Comparison of ENCODE assay signal across 12 mouse cellular contexts in the genomic region with DNA sequence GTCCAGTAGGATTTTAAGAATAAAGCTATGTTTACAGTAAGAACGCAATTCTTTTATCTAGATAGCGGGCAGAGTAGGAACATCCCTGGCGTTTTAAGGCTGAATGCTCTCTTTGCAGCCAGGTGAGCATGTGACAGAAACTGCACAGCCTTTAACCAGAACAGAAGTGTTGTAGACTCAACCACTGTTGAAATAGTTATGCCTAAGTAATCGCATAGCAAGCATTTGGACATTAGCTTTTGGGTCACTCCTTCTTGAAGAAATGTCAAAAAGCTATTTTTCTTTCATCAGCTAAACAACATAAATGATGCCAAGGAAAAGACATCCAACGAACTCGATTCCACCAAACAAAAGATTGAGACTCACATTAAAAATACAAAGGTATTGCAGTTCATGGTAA.
DNase-seq lines count a peak whose midpoint lies in the region; ATAC-seq and TF ChIP-seq lines count a peak whose summit lies in the region.
"Had no signal": no experiment of that assay in that cellular context is flagged by ENCODE, and none has a peak within 500 bp of the region (broad histone marks: within the 10 kb centered on the region; RNA-seq: fewer than 3 reads in every experiment).

No protein-coding gene starts in this region.

- intact Hi-C loops in gastrocnemius, adult 2 months (cut with DNase I), result no loop called here

- no peak overlapping the region for H3K9ac ChIP-seq in intestine, embryonic 14.5 days (ENCODE audit: low read length)
- no peak overlapping the region for H3K9ac ChIP-seq in intestine, postnatal 0 days (ENCODE audit: low read depth, low read length)
- H3K9ac ChIP-seq in embryonic facial prominence, embryonic 14.5 days (ENCODE audit: low read depth, low read length), result peak overlapping the region; percentile 12; the same call in 1 of the 2 replicates
- H3K9ac ChIP-seq in hindbrain, embryonic 14.5 days, result peak overlapping the region; percentile 36
- 0 out of 2 replicates have a peak overlapping the region, but pooled peaks have one; percentile 18 for H3K9ac ChIP-seq in midbrain, embryonic 16.5 days (ENCODE audit: low read depth, low read length)
- H3K9ac ChIP-seq: embryonic facial prominence, embryonic 15.5 days; liver, embryonic 15.5 days had no signal

- no peaks in the 10 kb centered on the region for H3K36me3 ChIP-seq in intestine, embryonic 14.5 days (ENCODE audit: control insufficient read depth, insufficient read depth, low read length)
- no peaks in the 10 kb centered on the region for H3K36me3 ChIP-seq in intestine, postnatal 0 days (ENCODE audit: control insufficient read depth, insufficient read depth)
- no peaks in the 10 kb centered on the region for H3K36me3 ChIP-seq in embryonic facial prominence, embryonic 14.5 days (ENCODE audit: control insufficient read depth, insufficient read depth, low read length)
- no peaks in the 10 kb centered on the region for H3K36me3 ChIP-seq in hindbrain, embryonic 14.5 days (replicated peaks; ENCODE audit: control insufficient read depth, insufficient read depth)
- no peaks in the 10 kb centered on the region for H3K36me3 ChIP-seq in midbrain, embryonic 16.5 days (ENCODE audit: control insufficient read depth, insufficient read depth, low read length)
- H3K36me3 ChIP-seq: embryonic facial prominence, embryonic 15.5 days; liver, embryonic 15.5 days had no signal

- H3K4me2 ChIP-seq in intestine, embryonic 14.5 days (ENCODE audit: low read length), result peak overlapping the region; percentile 16; the same call in 1 of the 2 replicates
- H3K4me2 ChIP-seq in intestine, postnatal 0 days (replicated peaks; ENCODE audit: low read depth), result no peak overlapping the region
- H3K4me2 ChIP-seq in embryonic facial prominence, embryonic 14.5 days (ENCODE audit: low read depth, low read length), result peak overlapping the region; percentile 30
- H3K4me2 ChIP-seq in hindbrain, embryonic 14.5 days (replicated peaks), result peak overlapping the region; percentile 50
- H3K4me2 ChIP-seq in midbrain, embryonic 16.5 days (ENCODE audit: low read length), result peak overlapping the region; percentile 45
- H3K4me2 ChIP-seq: liver, embryonic 15.5 days had no signal

- no peaks in the 10 kb centered on the region for H3K4me1 ChIP-seq in intestine, embryonic 14.5 days (replicated peaks; ENCODE audit: control insufficient read depth, insufficient read depth, low read length)
- no peaks in the 10 kb centered on the region for H3K4me1 ChIP-seq in intestine, postnatal 0 days (replicated peaks; ENCODE audit: control insufficient read depth, insufficient read depth, low read length)
- peaks cover 9% of the 10 kb centered on the region for H3K4me1 ChIP-seq in embryonic facial prominence, embryonic 14.5 days (ENCODE audit: control insufficient read depth, insufficient read depth, low read length)
- peaks cover 18% of the 10 kb centered on the region; the same call in 1 of the 2 replicates for H3K4me1 ChIP-seq in hindbrain, embryonic 14.5 days (replicated peaks; ENCODE audit: control insufficient read depth, insufficient read depth, low read length)
- peaks cover 11% of the 10 kb centered on the region for H3K4me1 ChIP-seq in midbrain, embryonic 16.5 days (ENCODE audit: control insufficient read depth, insufficient read depth, low read length)
- H3K4me1 ChIP-seq: liver, embryonic 15.5 days had no signal

- no peak for TF ChIP-seq CTCF in intestine, postnatal 0 days (IDR thresholded peaks at IDR 0.05; ENCODE audit: low read depth)
- no peak for TF ChIP-seq CTCF in gastrocnemius, adult 2 months (IDR thresholded peaks at IDR 0.05)

- 43% methylated on average over 6 of the region's 6 CpGs for WGBS in intestine, embryonic 14.5 days
- WGBS in intestine, postnatal 0 days, result 54% methylated on average over 6 of the region's 6 CpGs
- WGBS in embryonic facial prominence, embryonic 14.5 days, result 57% methylated on average over 6 of the region's 6 CpGs
- WGBS in hindbrain, embryonic 14.5 days, result 25% methylated on average over 6 of the region's 6 CpGs
- 29% methylated on average over 6 of the region's 6 CpGs for WGBS in midbrain, embryonic 16.5 days

- no peak overlapping the region; the same call in 1 of the 2 replicates for H3K27ac ChIP-seq in intestine, embryonic 14.5 days (ENCODE audit: low read depth)
- no peak overlapping the region for H3K27ac ChIP-seq in intestine, postnatal 0 days (ENCODE audit: low read depth, low read length)
- peak overlapping the region; percentile 39 for H3K27ac ChIP-seq in embryonic facial prominence, embryonic 14.5 days (replicated peaks; ENCODE audit: low read depth, low read length)
- H3K27ac ChIP-seq in hindbrain, embryonic 14.5 days, result peak overlapping the region; percentile 56; the same call in 1 of the 2 replicates
- H3K27ac ChIP-seq in midbrain, embryonic 16.5 days (ENCODE audit: low read length), result peak overlapping the region; percentile 26
- H3K27ac ChIP-seq in gastrocnemius, adult 2 months, result no peak overlapping the region; the same call in 1 of the 2 replicates
- H3K27ac ChIP-seq: embryonic facial prominence, embryonic 15.5 days; liver, embryonic 15.5 days had no signal

- no peak for ATAC-seq in intestine, embryonic 14.5 days (replicated peaks; ENCODE audit: low FRiP score, low TSS enrichment, low read depth)
- no peak for ATAC-seq in intestine, postnatal 0 days
- 0 out of 2 replicates have a peak, but pooled peaks have one; percentile 10 for ATAC-seq in embryonic facial prominence, embryonic 14.5 days (ENCODE audit: low read depth)
- ATAC-seq in hindbrain, embryonic 14.5 days (ENCODE audit: low FRiP score), result no peak
- ATAC-seq in midbrain, embryonic 16.5 days, result peak; percentile 41

- no peaks in the 10 kb centered on the region for H3K9me3 ChIP-seq in intestine, embryonic 14.5 days (ENCODE audit: control insufficient read depth, low read length)
- H3K9me3 ChIP-seq in intestine, postnatal 0 days (ENCODE audit: control insufficient read depth), result no peaks in the 10 kb centered on the region
- no peaks in the 10 kb centered on the region for H3K9me3 ChIP-seq in embryonic facial prominence, embryonic 14.5 days (ENCODE audit: control insufficient read depth, low read length)
- no peaks in the 10 kb centered on the region for H3K9me3 ChIP-seq in hindbrain, embryonic 14.5 days (ENCODE audit: control insufficient read depth, low read length)
- no peaks in the 10 kb centered on the region for H3K9me3 ChIP-seq in midbrain, embryonic 16.5 days (replicated peaks; ENCODE audit: control insufficient read depth, low read length, poor library complexity, severe bottlenecking)
- H3K9me3 ChIP-seq: embryonic facial prominence, embryonic 15.5 days; liver, embryonic 15.5 days had no signal

- no peak for DNase-seq in intestine, embryonic 14.5 days (ENCODE audit: low spot score)
- no peak for DNase-seq in embryonic facial prominence, embryonic 14.5 days (ENCODE audit: low spot score)
- DNase-seq in hindbrain, embryonic 14.5 days (ENCODE audit: low spot score), result no peak
- no peak for DNase-seq in gastrocnemius, postnatal 25 days
- DNase-seq in gastrocnemius, adult 2 months, result no peak
- no peak for DNase-seq in adrenal gland, postnatal 36 days
- DNase-seq: thymus, postnatal 14 days had no signal

- H3K4me3 ChIP-seq in intestine, embryonic 14.5 days (ENCODE audit: low read depth, low read length), result no peak overlapping the region
- no peak overlapping the region for H3K4me3 ChIP-seq in intestine, postnatal 0 days (ENCODE audit: low read depth, low read length)
- H3K4me3 ChIP-seq in embryonic facial prominence, embryonic 14.5 days (ENCODE audit: low read depth, low read length), result no peak overlapping the region
- H3K4me3 ChIP-seq in hindbrain, embryonic 14.5 days (replicated peaks; ENCODE audit: low read length), result no peak overlapping the region; the same call in 1 of the 2 replicates
- H3K4me3 ChIP-seq in midbrain, embryonic 16.5 days (ENCODE audit: low read depth, low read length), result peak overlapping the region; percentile 3; the same call in 1 of the 2 replicates
- no peak overlapping the region for H3K4me3 ChIP-seq in gastrocnemius, adult 2 months
- H3K4me3 ChIP-seq: embryonic facial prominence, embryonic 15.5 days; liver, embryonic 15.5 days; myocyte had no signal

- H3K27me3 ChIP-seq in intestine, embryonic 14.5 days (replicated peaks; ENCODE audit: control insufficient read depth, insufficient read depth, low read length), result no peaks in the 10 kb centered on the region
- H3K27me3 ChIP-seq in intestine, postnatal 0 days (replicated peaks; ENCODE audit: control insufficient read depth, insufficient read depth, low read length), result no peaks in the 10 kb centered on the region
- H3K27me3 ChIP-seq in embryonic facial prominence, embryonic 14.5 days (replicated peaks; ENCODE audit: control insufficient read depth, insufficient read depth, low read length), result no peaks in the 10 kb centered on the region
- H3K27me3 ChIP-seq in hindbrain, embryonic 14.5 days (ENCODE audit: control insufficient read depth, insufficient read depth, low read length), result no peaks in the 10 kb centered on the region
- no peaks in the 10 kb centered on the region for H3K27me3 ChIP-seq in midbrain, embryonic 16.5 days (ENCODE audit: control insufficient read depth, insufficient read depth, low read depth, low read length)
- H3K27me3 ChIP-seq: embryonic facial prominence, embryonic 15.5 days; liver, embryonic 15.5 days had no signal

Comparison
In these comparisons a context has a peak if more than half of its experiments do, and no peak if none do; other contexts are left out.
1. ATAC-seq: peak in embryonic facial prominence, embryonic 14.5 days (single experiment) and midbrain, embryonic 16.5 days (single experiment); none in intestine, embryonic 14.5 days (single experiment), intestine, postnatal 0 days (single experiment) and hindbrain, embryonic 14.5 days (single experiment).
2. H3K27ac ChIP-seq: peak in embryonic facial prominence, embryonic 14.5 days (single experiment), hindbrain, embryonic 14.5 days (single experiment) and midbrain, embryonic 16.5 days (single experiment); none in intestine, embryonic 14.5 days (single experiment), intestine, postnatal 0 days (single experiment) and gastrocnemius, adult 2 months (single experiment).
3. H3K9ac ChIP-seq: peak in embryonic facial prominence, embryonic 14.5 days (single experiment), hindbrain, embryonic 14.5 days (single experiment) and midbrain, embryonic 16.5 days (single experiment); none in intestine, embryonic 14.5 days (single experiment) and intestine, postnatal 0 days (single experiment).